Mouse (Mus musculus) stomach, embryonic 16.5 days (tissue): ENCODE results near the gene Ammecr1. TPM values are rescaled to one million over a fixed set of nuclear protein-coding genes. Genes with fewer than 3 reads are reported as not detected.

Experiments used
- ATAC-seq: fragments of 200-750 bp; cut with Nextera tagmentation; 2 replicates; pipeline ENCODE4 v1.8.0; 2017; ENCODE audit warnings: moderate number of reproducible peaks, moderate TSS enrichment; ENCODE audit not compliant: insufficient read depth, low FRiP score
- H3K27ac ChIP-seq: fragments of 300-500 bp; sonication (generic); 2 replicates; pipeline ENCODE4 v1.5.1; 2014; ENCODE audit warnings: low read length
- H3K27me3 ChIP-seq: fragments of 300-500 bp; sonication (generic); 2 replicates; pipeline ENCODE4 v1.6.1; 2014; ENCODE audit warnings: low read length, control low read depth, mixed read lengths; ENCODE audit not compliant: control insufficient read depth, insufficient read depth
- H3K36me3 ChIP-seq: fragments of 300-500 bp; sonication (generic); 2 replicates; pipeline ENCODE4 v1.6.1; 2014; ENCODE audit warnings: low read length; ENCODE audit not compliant: control insufficient read depth, insufficient read depth
- H3K4me1 ChIP-seq: fragments of 300-500 bp; sonication (generic); 2 replicates; pipeline ENCODE4 v1.6.1; 2014; ENCODE audit warnings: low read length, control low read depth, mixed read lengths; ENCODE audit not compliant: control insufficient read depth, insufficient read depth
- H3K4me2 ChIP-seq: fragments of 300-500 bp; sonication (generic); 2 replicates; pipeline ENCODE4 v1.6.1; 2014; ENCODE audit warnings: low read depth, low read length, mixed read lengths
- H3K4me3 ChIP-seq: fragments of 300-500 bp; sonication (generic); replicated peaks from 2 replicates; pipeline ENCODE4 v1.5.1; 2014; ENCODE audit warnings: mild to moderate bottlenecking, low read length
- H3K9ac ChIP-seq: fragments of 300-500 bp; sonication (generic); 2 replicates; pipeline ENCODE4 v1.6.1; 2014; ENCODE audit warnings: low read length
- H3K9me3 ChIP-seq: fragments of 300-500 bp; sonication (generic); replicated peaks from 2 replicates; pipeline ENCODE4 v1.6.1; 2016; ENCODE audit warnings: low read length, control low read depth; ENCODE audit not compliant: control insufficient read depth
- WGBS: fragments of 180-500 bp; shearing (Covaris S2); extraction: QIAGEN DNeasy Blood & Tissue Kit; methylation state at CpG from one replicate; pipeline ENCODE4 v1.1.7; 2014; 5-methylcytosine and 5-hydroxymethylcytosine counted together
- polyA plus RNA-seq: library from polyadenylated mRNA; unstranded; fragments of >200 nt; fragmentation: Nextera tagmentation; extraction: Ambion mirVana; gene quantifications from 2 replicates; pipeline ENCODE4 v1.2.1, GENCODE M21; 2015

Ammecr1 gene
- polyA plus RNA-seq, 1 experiment from 2014 or later = 9.8 TPM

- H3K27ac ChIP-seq = no peak overlapping the region
- H3K4me3 ChIP-seq = no peak overlapping the region
- H3K4me2 ChIP-seq = no peak overlapping the region
- H3K36me3 ChIP-seq = no peaks in the 10 kb centered on the region
- 55% methylated on average over 4 of the region's 4 CpGs for WGBS
- no peak overlapping the region for H3K9ac ChIP-seq
- H3K4me1 ChIP-seq = no peaks in the 10 kb centered on the region
- no peaks in the 10 kb centered on the region for H3K27me3 ChIP-seq
- no peaks in the 10 kb centered on the region for H3K9me3 ChIP-seq
- ATAC-seq = no peak
Observed at GRCm38 (mm10) chrX:142959674-142960307, 6.7 kb downstream of the Ammecr1 start.

- Histone ChIP-seq H3K4me3 (no peak overlapping the region), H3K9ac (no peak overlapping the region), H3K4me1 (no peaks in the 10 kb centered on the region), H3K36me3 (no peaks in the 10 kb centered on the region), H3K27ac (no peak overlapping the region), H3K4me2 (no peak overlapping the region), H3K27me3 (peaks cover 3% of the 10 kb centered on the region; the same call in 1 of the 2 replicates), H3K9me3 (no peaks in the 10 kb centered on the region)
- ATAC-seq = no peak
- WGBS = 61% methylated on average over 4 of the region's 4 CpGs
Observed at GRCm38 (mm10) chrX:142928430-142928829, 38.1 kb downstream of the Ammecr1 start.

- Histone ChIP-seq H3K27ac (no peak overlapping the region), H3K4me3 (no peak overlapping the region), H3K4me1 (no peaks in the 10 kb centered on the region), H3K9me3 (no peaks in the 10 kb centered on the region), H3K36me3 (no peaks in the 10 kb centered on the region), H3K27me3 (no peaks in the 10 kb centered on the region), H3K9ac (no peak overlapping the region), H3K4me2 (no peak overlapping the region)
- WGBS = 42% methylated on average over 3 of the region's 3 CpGs
- no peak for ATAC-seq
Observed at GRCm38 (mm10) chrX:142917394-142917793, 49.1 kb downstream of the Ammecr1 start.

GRCm38 (mm10) chrX:142916719-142917118, 49.8 kb downstream of the Ammecr1 start:
- Histone ChIP-seq H3K9me3 (no peaks in the 10 kb centered on the region), H3K4me1 (no peaks in the 10 kb centered on the region), H3K4me2 (no peak overlapping the region), H3K27me3 (no peaks in the 10 kb centered on the region), H3K27ac (no peak overlapping the region), H3K9ac (no peak overlapping the region), H3K36me3 (no peaks in the 10 kb centered on the region), H3K4me3 (no peak overlapping the region)
- ATAC-seq = no peak
- 52% methylated on average over 4 of the region's 4 CpGs for WGBS

- Histone ChIP-seq H3K4me1 (no peaks in the 10 kb centered on the region), H3K4me3 (no peak overlapping the region), H3K9ac (no peak overlapping the region), H3K27ac (no peak overlapping the region), H3K9me3 (no peaks in the 10 kb centered on the region), H3K4me2 (no peak overlapping the region), H3K27me3 (no peaks in the 10 kb centered on the region), H3K36me3 (no peaks in the 10 kb centered on the region)
- ATAC-seq = no peak
Observed at GRCm38 (mm10) chrX:142914208-142914607, 52.3 kb downstream of the Ammecr1 start.

GRCm38 (mm10) chrX:142903854-142904253, 62.7 kb downstream of the Ammecr1 start:
- Histone ChIP-seq H3K4me2 (no peak overlapping the region), H3K9ac (no peak overlapping the region), H3K4me3 (no peak overlapping the region), H3K27ac (no peak overlapping the region), H3K4me1 (no peaks in the 10 kb centered on the region), H3K27me3 (no peaks in the 10 kb centered on the region; the same call in 1 of the 2 replicates), H3K36me3 (no peaks in the 10 kb centered on the region), H3K9me3 (no peaks in the 10 kb centered on the region)
- no peak for ATAC-seq
- 81% methylated on average over 8 of the region's 8 CpGs for WGBS

DNA sequence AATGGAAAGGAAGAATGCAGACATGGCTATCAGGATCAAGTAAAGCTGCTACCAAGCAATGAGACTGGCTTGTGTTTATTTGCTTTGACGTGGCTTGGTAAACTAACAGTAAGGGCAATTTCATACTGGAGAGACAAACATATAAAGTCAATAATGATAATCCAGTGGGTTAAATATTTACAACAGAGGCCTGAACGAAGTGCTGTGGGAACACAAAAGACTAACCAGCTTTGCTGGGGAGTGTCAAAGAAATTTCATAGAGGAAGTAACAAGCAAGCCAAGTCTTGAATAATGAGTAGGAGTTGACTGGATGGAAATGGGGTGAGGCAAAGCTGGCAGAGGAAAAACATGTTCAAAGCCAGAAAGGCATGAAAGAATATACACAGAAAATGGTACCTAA, 63.9 kb downstream of the Ammecr1 start:
- H3K36me3 ChIP-seq = no peaks in the 10 kb centered on the region
- H3K4me1 ChIP-seq = no peaks in the 10 kb centered on the region
- no peak overlapping the region for H3K4me2 ChIP-seq
- ATAC-seq = peak; percentile 64; the same call in 1 of the 2 replicates
- no peaks in the 10 kb centered on the region for H3K9me3 ChIP-seq
- H3K27me3 ChIP-seq = peaks cover 4% of the 10 kb centered on the region; the same call in 1 of the 2 replicates
- no peak overlapping the region for H3K9ac ChIP-seq
- 43% methylated on average over 2 of the region's 2 CpGs for WGBS
- H3K4me3 ChIP-seq = no peak overlapping the region
- H3K27ac ChIP-seq = peak overlapping the region; percentile 42; the same call in 1 of the 2 replicates

DNA sequence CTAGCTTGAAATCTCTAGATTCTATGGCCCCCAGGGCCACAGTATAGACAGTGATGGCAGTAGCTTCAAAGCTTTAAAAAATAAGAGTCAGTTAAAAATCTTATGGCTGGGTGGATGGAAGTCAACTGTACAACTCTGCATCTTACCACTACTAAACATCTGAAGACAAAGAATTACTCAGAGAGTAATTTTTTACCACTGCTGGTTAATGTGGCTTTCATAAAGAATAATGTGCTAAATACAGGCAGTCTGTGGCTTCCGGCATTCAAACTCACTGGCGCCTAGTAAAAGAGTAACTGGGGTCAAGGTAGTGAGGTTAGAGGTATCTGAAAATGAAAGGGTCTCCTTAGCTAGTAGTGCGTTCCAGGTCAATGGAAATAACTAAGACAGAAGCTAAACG, 64.6 kb downstream of the Ammecr1 start:
- Histone ChIP-seq H3K4me2 (no peak overlapping the region), H3K9ac (no peak overlapping the region), H3K4me3 (no peak overlapping the region), H3K9me3 (no peaks in the 10 kb centered on the region), H3K27ac (no peak overlapping the region), H3K36me3 (no peaks in the 10 kb centered on the region), H3K4me1 (no peaks in the 10 kb centered on the region), H3K27me3 (peaks cover 6% of the 10 kb centered on the region; the same call in 1 of the 2 replicates)
- WGBS = 70% methylated on average over 4 of the region's 4 CpGs
- ATAC-seq = no peak

- H3K4me3 ChIP-seq = no peak overlapping the region
- H3K27ac ChIP-seq = no peak overlapping the region
- ATAC-seq = no peak
- H3K27me3 ChIP-seq = peaks cover 6% of the 10 kb centered on the region; the same call in 1 of the 2 replicates
- H3K9me3 ChIP-seq = no peaks in the 10 kb centered on the region
- H3K4me1 ChIP-seq = no peaks in the 10 kb centered on the region
- 81% methylated on average over 9 of the region's 9 CpGs for WGBS
- no peaks in the 10 kb centered on the region for H3K36me3 ChIP-seq
- no peak overlapping the region for H3K4me2 ChIP-seq
- H3K9ac ChIP-seq = no peak overlapping the region
Observed at GRCm38 (mm10) chrX:142898295-142898887, 68.1 kb downstream of the Ammecr1 start.
